Mouse (Mus musculus) liver, embryonic 14.5 days (tissue): ENCODE data around the gene Scgb1c1. TPM values are rescaled to one million over a fixed set of nuclear protein-coding genes. Genes with fewer than 3 reads are reported as not detected.

Experiments used
- ATAC-seq: fragments of 200-750 bp; cut with Nextera tagmentation; 2 replicates; pipeline ENCODE4 v1.8.0; 2017; ENCODE audit warnings: moderate number of reproducible peaks, mild to moderate bottlenecking, moderate library complexity; ENCODE audit not compliant: insufficient read depth
- DNase-seq, 3 experiments: peaks; one replicate each; pipeline ENCODE4 v3.0.0-alpha.2; 2012 to 2013; ENCODE audit warnings: low read depth in 3 of 3, low spot score in 3 of 3
- H3K27ac ChIP-seq: fragments of 300-500 bp; sonication (generic); 2 replicates; pipeline ENCODE4 v1.5.1; 2014; ENCODE audit warnings: moderate library complexity, mild to moderate bottlenecking, control low read depth, inconsistent platforms
- H3K27me3 ChIP-seq: fragments of 300-500 bp; sonication (generic); 2 replicates; pipeline ENCODE4 v1.6.1; 2014; ENCODE audit warnings: mild to moderate bottlenecking, low read length, moderate library complexity; ENCODE audit not compliant: control insufficient read depth, insufficient read depth
- H3K36me3 ChIP-seq: fragments of 300-500 bp; sonication (generic); replicated peaks from 2 replicates; pipeline ENCODE4 v1.6.1; 2014; ENCODE audit warnings: low read depth; ENCODE audit not compliant: control insufficient read depth, insufficient read depth
- H3K4me1 ChIP-seq, 2 experiments: fragments of 200-500 bp in 1 of 2; fragments of 300-500 bp in 1 of 2; sonication (generic) in 1 of 2; replicated peaks; 2 replicates each; pipeline ENCODE4 v1.6.1; 2012 to 2014; ENCODE audit warnings: antibody characterized with exemption in 1 of 2, inconsistent platforms in 1 of 2, low read length in 1 of 2; ENCODE audit not compliant: control insufficient read depth in 2 of 2, insufficient read depth in 2 of 2
- H3K4me2 ChIP-seq: fragments of 300-500 bp; sonication (generic); 2 replicates; pipeline ENCODE4 v1.6.1; 2014; ENCODE audit warnings: low read depth, mild to moderate bottlenecking, control low read depth, moderate library complexity
- H3K4me3 ChIP-seq, 2 experiments: fragments of 200-500 bp in 1 of 2; fragments of 300-500 bp in 1 of 2; sonication (generic) in 1 of 2; 2 replicates each; pipeline ENCODE4 v1.5.1; 2012 to 2014; ENCODE audit warnings: low read depth in 2 of 2, low read length in 2 of 2, mild to moderate bottlenecking in 2 of 2, control low read depth in 1 of 2, inconsistent platforms in 1 of 2, moderate library complexity in 1 of 2; ENCODE audit not compliant: insufficient read depth in 1 of 2
- H3K9ac ChIP-seq: fragments of 300-500 bp; sonication (generic); replicated peaks from 2 replicates; pipeline ENCODE4 v1.6.1; 2014; ENCODE audit warnings: mild to moderate bottlenecking, control low read depth, moderate library complexity
- H3K9me3 ChIP-seq: fragments of 300-500 bp; sonication (generic); 2 replicates; pipeline ENCODE4 v1.6.1; 2016; ENCODE audit warnings: low read length, mixed read lengths; ENCODE audit not compliant: control insufficient read depth
- CTCF ChIP-seq: IDR thresholded peaks from 2 replicates; pipeline ENCODE4 v1.5.1; 2016; ENCODE audit warnings: antibody characterized with exemption, low read depth, control low read depth
- EP300 ChIP-seq: IDR thresholded peaks from 2 replicates; pipeline ENCODE4 v1.6.1; 2016; ENCODE audit warnings: antibody characterized with exemption, low read depth
- WGBS: fragments of 180-500 bp; shearing (Covaris S2); extraction: QIAGEN DNeasy Blood & Tissue Kit; methylation state at CpG from one replicate; pipeline ENCODE4 v1.1.7; 2014; ENCODE audit not compliant: insufficient replicate concordance; 5-methylcytosine and 5-hydroxymethylcytosine counted together
- polyA plus RNA-seq, 2 experiments: library from polyadenylated mRNA; depleted of rRNA in 1 of 2; stranded (reverse) in 1 of 2; unstranded in 1 of 2; fragments of >200 nt; fragmentation: Nextera tagmentation in 1 of 2; extraction: Ambion mirVana in 1 of 2; gene quantifications; 2 replicates each; pipeline versions ENCODE4 v1.2.1 to v1.2.3; 2012 to 2014

Scgb1c1 gene
- polyA plus RNA-seq, 2 experiments = not detected

DNA sequence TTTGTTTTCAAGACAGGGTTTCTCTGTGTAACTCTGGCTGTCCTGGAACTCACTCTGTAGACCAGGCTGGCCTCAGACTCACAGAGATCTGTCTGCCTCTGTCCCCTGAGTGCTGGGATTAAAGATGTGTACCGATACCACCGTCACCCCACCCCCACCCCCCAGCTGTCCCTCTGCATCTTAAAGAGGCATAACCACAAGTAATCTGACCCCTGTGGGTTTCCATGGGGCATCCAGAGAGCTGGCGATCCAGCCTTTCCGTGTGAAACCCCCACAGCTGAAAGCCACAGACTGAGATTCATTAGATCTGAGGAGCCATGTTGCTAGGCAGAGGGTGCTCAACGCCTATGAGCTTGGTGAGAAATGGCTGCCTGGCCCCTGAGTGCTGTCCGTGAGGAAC, 14.7 kb downstream of the Scgb1c1 start:
- 67% methylated on average over 6 of the region's 6 CpGs for WGBS
- Histone ChIP-seq H3K27me3 (no peaks in the 10 kb centered on the region), H3K4me3 (no peak overlapping the region), H3K27ac (no peak overlapping the region), H3K4me1 (peaks cover 11 to 15% of the 10 kb centered on the region in 2 experiments), H3K9me3 (no peaks in the 10 kb centered on the region), H3K9ac (no peak overlapping the region), H3K36me3 (peaks cover 18% of the 10 kb centered on the region), H3K4me2 (no peak overlapping the region)
- ATAC-seq = no peak
- TF ChIP-seq CTCF (no peak), EP300 (no peak)
- no peak for DNase-seq

- 82% methylated on average over 5 of the region's 5 CpGs for WGBS
- Histone ChIP-seq H3K4me3 (no peak overlapping the region), H3K36me3 (peaks cover 18% of the 10 kb centered on the region), H3K4me1 (peaks cover 7 to 9% of the 10 kb centered on the region in 2 experiments), H3K9me3 (no peaks in the 10 kb centered on the region), H3K4me2 (no peak overlapping the region), H3K27me3 (no peaks in the 10 kb centered on the region), H3K27ac (no peak overlapping the region), H3K9ac (no peak overlapping the region)
- no peak for ATAC-seq
- TF ChIP-seq CTCF = no peak
- TF ChIP-seq EP300 = no peak
- no peak for DNase-seq
These were observed 15.4 kb downstream of the Scgb1c1 start for GRCm38 (mm10) chr7:140860728-140861127.

DNA sequence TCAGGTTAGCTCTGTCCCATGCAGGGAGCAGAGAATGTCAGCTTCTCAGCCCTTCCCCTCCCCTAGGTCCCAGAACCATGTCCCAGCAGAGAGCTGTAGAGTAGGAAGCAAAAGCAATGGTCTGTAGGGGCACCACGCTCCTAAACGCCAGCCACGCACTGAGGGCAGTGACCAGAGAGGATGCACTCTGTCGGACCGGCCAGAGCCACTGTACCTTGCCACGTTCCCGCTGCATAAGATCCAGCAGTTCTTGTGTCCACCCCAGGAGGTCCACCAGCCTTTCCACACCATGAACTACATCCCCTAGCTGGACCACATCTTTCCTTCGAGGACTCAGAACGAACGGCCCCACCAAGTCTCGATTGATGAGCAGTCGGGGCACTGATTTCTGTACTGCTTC, 19.4 kb downstream of the Scgb1c1 start:
- Histone ChIP-seq H3K9ac (no peak overlapping the region), H3K9me3 (no peaks in the 10 kb centered on the region), H3K4me3 (no peak overlapping the region), H3K4me2 (no peak overlapping the region), H3K36me3 (peaks cover 18% of the 10 kb centered on the region), H3K4me1 (no peaks in the 10 kb centered on the region), H3K27me3 (no peaks in the 10 kb centered on the region), H3K27ac (no peak overlapping the region)
- no peak for DNase-seq
- WGBS = 84% methylated on average over 12 of the region's 12 CpGs
- TF ChIP-seq EP300 (no peak), CTCF (no peak)
- no peak for ATAC-seq

DNA sequence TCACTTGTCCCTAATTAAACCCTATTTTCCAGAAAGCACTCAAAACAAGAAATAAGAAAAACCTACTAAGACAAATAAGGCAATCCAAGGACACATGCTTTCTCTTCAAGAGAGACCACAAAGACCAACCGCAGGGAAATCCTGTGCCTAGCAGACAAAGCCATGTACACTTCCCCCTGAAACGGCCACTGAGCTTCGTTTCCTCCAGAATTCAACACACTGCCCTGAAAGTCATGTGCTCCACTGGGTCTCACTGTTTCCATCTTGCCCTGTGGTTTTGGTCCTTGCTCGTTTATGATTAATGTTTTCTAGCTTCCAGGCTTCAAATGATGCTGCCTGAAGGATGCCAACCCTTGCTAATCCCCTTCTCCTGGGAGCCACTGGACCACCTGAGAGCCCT, 28.9 kb downstream of the Scgb1c1 start:
- DNase-seq = no peak
- H3K4me3 ChIP-seq = no peak overlapping the region
- no peaks in the 10 kb centered on the region for H3K9me3 ChIP-seq
- H3K4me1 ChIP-seq = peaks cover under 1 to 9% of the 10 kb centered on the region in 2 experiments; a peak in 3 of 4 replicates
- TF ChIP-seq CTCF (no peak), EP300 (no peak)
- peaks cover 9% of the 10 kb centered on the region; the same call in 1 of the 2 replicates for H3K36me3 ChIP-seq
- 23% methylated on average over 4 of the region's 4 CpGs for WGBS
- no peak overlapping the region for H3K4me2 ChIP-seq
- H3K9ac ChIP-seq = no peak overlapping the region
- H3K27ac ChIP-seq = no peak overlapping the region
- H3K27me3 ChIP-seq = no peaks in the 10 kb centered on the region
- ATAC-seq = no peak

- TF ChIP-seq CTCF (no peak), EP300 (no peak)
- Histone ChIP-seq H3K4me3 (no peak overlapping the region), H3K9me3 (no peaks in the 10 kb centered on the region), H3K27me3 (no peaks in the 10 kb centered on the region), H3K9ac (no peak overlapping the region), H3K36me3 (peaks cover 9% of the 10 kb centered on the region; the same call in 1 of the 2 replicates), H3K4me2 (no peak overlapping the region), H3K4me1 (peaks cover 19 to 26% of the 10 kb centered on the region in 2 experiments), H3K27ac (no peak overlapping the region)
- no peak for DNase-seq
- WGBS = 62% methylated on average over 6 of the region's 6 CpGs
- no peak for ATAC-seq
These were observed 32.0 kb downstream of the Scgb1c1 start for GRCm38 (mm10) chr7:140877364-140877763.
